Mouse (Mus musculus) liver, embryonic 16.5 days (tissue): ENCODE results near the gene Bckdk. TPM values are rescaled to one million over a fixed set of nuclear protein-coding genes. Genes with fewer than 3 reads are reported as not detected.
A peak's percentile ranks its signal among the peaks of the same experiment; 100 is the strongest.
"Not testable (repeated sequence)": the region's sequence is repeated elsewhere in the genome, so short reads cannot be mapped to it uniquely, and the experiment has no call there.

ENCODE experiments used
- ATAC-seq: fragments of 200-750 bp; cut with Nextera tagmentation; 2 replicates; pipeline ENCODE4 v1.8.0; 2017; ENCODE audit warnings: low read depth, mild to moderate bottlenecking, moderate number of reproducible peaks, moderate library complexity
- H3K27ac ChIP-seq: fragments of 300-500 bp; sonication (generic); 2 replicates; pipeline ENCODE4 v1.5.1; 2014; ENCODE audit warnings: mild to moderate bottlenecking, low read length
- H3K27me3 ChIP-seq: fragments of 300-500 bp; sonication (generic); 2 replicates; pipeline ENCODE4 v1.6.1; 2014; ENCODE audit warnings: low read depth, low read length, mixed read lengths; ENCODE audit not compliant: control insufficient read depth, insufficient read depth
- H3K36me3 ChIP-seq: fragments of 300-500 bp; sonication (generic); 2 replicates; pipeline ENCODE4 v1.6.1; 2014; ENCODE audit warnings: mild to moderate bottlenecking; ENCODE audit not compliant: control insufficient read depth, insufficient read depth
- H3K4me1 ChIP-seq: fragments of 300-500 bp; sonication (generic); 2 replicates; pipeline ENCODE4 v1.6.1; 2014; ENCODE audit warnings: low read depth, low read length, mixed read lengths; ENCODE audit not compliant: control insufficient read depth
- H3K4me2 ChIP-seq: fragments of 300-500 bp; sonication (generic); 2 replicates; pipeline ENCODE4 v1.6.1; 2014; ENCODE audit warnings: low read depth, low read length, mixed read lengths
- H3K4me3 ChIP-seq: fragments of 300-500 bp; sonication (generic); 2 replicates; pipeline ENCODE4 v1.5.1; 2014; ENCODE audit warnings: low read depth, mild to moderate bottlenecking, low read length
- H3K9ac ChIP-seq: fragments of 300-500 bp; sonication (generic); 2 replicates; pipeline ENCODE4 v1.6.1; 2014; ENCODE audit warnings: low read depth, low read length
- H3K9me3 ChIP-seq: fragments of 300-500 bp; sonication (generic); replicated peaks from 2 replicates; pipeline ENCODE4 v1.6.1; 2016; ENCODE audit warnings: low read length; ENCODE audit not compliant: control insufficient read depth
- WGBS: fragments of 180-500 bp; shearing (Covaris S2); extraction: QIAGEN DNeasy Blood & Tissue Kit; methylation state at CpG from one replicate; pipeline ENCODE4 v1.1.7; 2014; ENCODE audit not compliant: insufficient replicate concordance; 5-methylcytosine and 5-hydroxymethylcytosine counted together
- polyA plus RNA-seq: library from polyadenylated mRNA; unstranded; fragments of >200 nt; fragmentation: Nextera tagmentation; extraction: Ambion mirVana; gene quantifications from 2 replicates; pipeline ENCODE4 v1.2.1, GENCODE M21; 2015

The Bckdk gene
- polyA plus RNA-seq, 1 experiment from 2014 or later = 51.1 TPM

DNA sequence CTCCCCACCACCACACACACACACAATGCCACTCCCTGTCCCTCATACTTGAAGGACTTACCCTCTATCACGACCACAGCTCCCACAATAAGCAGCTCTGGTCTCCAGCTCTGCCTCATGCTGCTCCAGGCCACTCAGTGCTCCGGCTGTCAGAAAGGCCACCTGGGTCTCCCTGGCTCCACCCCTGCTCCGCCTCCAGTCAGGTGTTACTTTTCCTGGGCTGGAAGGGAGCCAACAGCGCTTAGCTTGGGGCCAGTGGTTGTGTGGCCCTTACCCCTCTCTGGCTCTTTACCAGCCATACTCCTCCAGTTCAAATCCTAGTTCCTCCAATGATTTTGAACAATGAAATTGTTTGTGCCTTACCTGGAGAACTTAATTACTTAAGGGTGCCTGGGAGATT lies 13.1 kb upstream of the Bckdk start, which contains the start of gene Prss53:
Gene Prss53 (minus strand): TSS at position 173 of the 400 bp plus-strand sequence.
- 51% methylated on average over 4 of the region's 4 CpGs for WGBS
- Histone ChIP-seq H3K4me2 (no peak within 1 kb of the TSS), H3K36me3 (peaks cover 9% of the 10 kb centered on the region), H3K27ac (no peak within 1 kb of the TSS), H3K4me1 (peaks cover 17% of the 10 kb centered on the region), H3K4me3 (no peak within 1 kb of the TSS), H3K27me3 (no peaks in the 10 kb centered on the region), H3K9me3 (no peaks in the 10 kb centered on the region), H3K9ac (no peak within 1 kb of the TSS)
- no peak for ATAC-seq

DNA sequence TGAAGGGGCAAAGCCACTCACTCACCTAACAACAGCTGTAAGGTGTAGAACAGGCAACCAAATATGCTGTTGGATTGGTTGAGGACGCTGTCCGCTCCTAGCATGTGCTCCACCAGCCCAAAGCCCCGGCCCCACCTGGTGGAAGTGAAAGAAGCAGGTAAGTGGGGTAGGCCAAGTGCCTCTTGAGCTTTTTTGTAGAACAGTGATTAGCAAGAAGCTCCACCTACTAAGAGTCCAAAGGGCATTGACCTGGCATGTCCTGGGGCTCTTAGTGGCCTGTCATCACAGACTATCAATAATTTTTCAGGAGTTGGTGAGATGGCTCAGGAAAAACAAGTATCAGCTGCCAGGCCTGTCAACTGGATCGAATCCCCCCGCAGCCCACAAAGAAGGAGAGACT lies 9.4 kb upstream of the Bckdk start:
- Histone ChIP-seq H3K36me3 (no peaks in the 10 kb centered on the region), H3K9ac (peak overlapping the region; percentile 10; the same call in 1 of the 2 replicates), H3K27ac (no peak overlapping the region; the same call in 1 of the 2 replicates), H3K4me2 (peak overlapping the region; percentile 92), H3K9me3 (no peaks in the 10 kb centered on the region), H3K4me1 (peaks cover 36% of the 10 kb centered on the region), H3K4me3 (peak overlapping the region; percentile 76), H3K27me3 (no peaks in the 10 kb centered on the region)
- 77% methylated on average over 5 of the region's 5 CpGs for WGBS
- ATAC-seq = no peak

DNA sequence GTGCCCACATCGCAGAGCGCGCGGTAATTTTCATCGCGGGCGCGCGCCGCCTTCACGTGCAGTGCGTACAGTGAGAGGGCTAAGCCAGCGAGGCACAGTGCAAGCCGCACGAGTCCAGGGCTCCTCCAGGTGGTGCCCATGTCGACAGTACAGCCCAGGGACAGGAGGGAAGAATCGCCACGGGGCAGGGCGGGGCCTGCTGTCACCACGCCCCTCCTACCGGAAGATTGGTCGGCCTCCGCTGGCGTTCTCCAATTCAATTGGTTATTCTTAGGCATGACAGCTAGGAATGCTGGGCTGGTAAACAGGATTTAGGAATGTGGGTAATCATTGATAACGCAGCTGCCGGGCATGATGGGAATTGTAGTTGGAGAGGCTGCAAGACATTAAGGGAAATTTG lies 8.4 kb upstream of the Bckdk start, which contains the start of the genes Gm21974 and Vkorc1:
Gene Gm21974 (minus strand): TSS at position 13 of the 400 bp plus-strand sequence.
Gene Vkorc1 (minus strand): TSS at position 176 of the 400 bp plus-strand sequence.
- Histone ChIP-seq H3K36me3 (no peaks in the 10 kb centered on the region), H3K9ac (peak within 1 kb of the TSS; percentile 76), H3K27me3 (no peaks in the 10 kb centered on the region), H3K4me1 (peaks cover 45% of the 10 kb centered on the region), H3K4me3 (peak within 1 kb of the TSS; percentile 76), H3K27ac (peak within 1 kb of the TSS; percentile 89), H3K9me3 (no peaks in the 10 kb centered on the region), H3K4me2 (peak within 1 kb of the TSS; percentile 92)
- under 1% methylated on average over 26 of the region's 26 CpGs for whole genome bisulfite sequencing
- ATAC-seq = peak; percentile 96

DNA sequence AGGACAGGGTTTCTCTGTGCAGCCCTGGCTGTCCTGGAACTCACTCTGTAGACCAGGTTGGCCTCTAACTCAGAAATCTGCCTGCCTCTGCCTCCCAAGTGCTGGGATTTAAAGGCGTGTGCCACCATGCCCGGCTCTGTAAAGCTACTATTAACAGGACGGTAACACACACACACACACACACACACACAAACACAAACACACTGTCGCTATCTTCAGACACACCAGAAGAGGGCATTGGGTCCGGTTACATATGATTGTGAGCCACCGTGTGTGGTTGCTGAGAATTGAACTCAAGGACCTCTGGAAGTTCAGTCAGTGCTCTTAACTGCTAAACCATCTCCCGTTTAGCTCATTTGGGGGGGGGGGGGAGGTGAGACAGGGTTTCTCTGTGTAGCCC lies 8.0 kb upstream of the Bckdk start:
- not testable (repeated sequence) for ATAC-seq, H3K9me3 ChIP-seq, H3K36me3 ChIP-seq, H3K27me3 ChIP-seq, H3K9ac ChIP-seq
- Histone ChIP-seq H3K4me1 (peaks cover 49% of the 10 kb centered on the region), H3K4me2 (peak overlapping the region; percentile 92), H3K27ac (peak overlapping the region; percentile 89), H3K4me3 (peak overlapping the region; percentile 76)
- 52% methylated on average over 7 of the region's 7 CpGs for WGBS

DNA sequence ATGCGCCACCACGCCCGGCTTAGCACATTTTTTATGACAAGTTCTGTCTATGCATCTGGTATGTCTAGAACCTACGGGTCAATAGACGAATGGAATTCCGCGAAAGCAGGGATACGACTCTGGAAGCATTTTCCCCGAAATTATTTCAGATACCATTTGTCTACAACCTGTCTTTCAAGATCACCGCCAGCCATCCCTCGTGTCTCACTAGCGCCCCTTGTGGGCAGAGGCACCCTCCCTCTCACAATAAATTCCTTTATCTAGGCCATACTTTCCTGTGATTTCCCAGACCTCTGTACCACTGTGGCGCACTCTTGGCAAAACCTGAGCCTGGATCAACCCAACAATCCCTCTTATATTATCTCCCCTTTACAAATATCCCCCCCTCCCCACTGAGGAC lies 7.5 kb upstream of the Bckdk start:
- Histone ChIP-seq H3K9me3 (no peaks in the 10 kb centered on the region), H3K4me1 (peaks cover 49% of the 10 kb centered on the region), H3K36me3 (no peaks in the 10 kb centered on the region), H3K9ac (no peak overlapping the region), H3K27ac (peak overlapping the region; percentile 19; the same call in 1 of the 2 replicates), H3K4me3 (no peak overlapping the region), H3K27me3 (no peaks in the 10 kb centered on the region), H3K4me2 (0 out of 2 replicates have a peak overlapping the region, but pooled peaks have one; percentile 92)
- 50% methylated on average over 13 of the region's 13 CpGs for WGBS
- no peak for ATAC-seq

DNA sequence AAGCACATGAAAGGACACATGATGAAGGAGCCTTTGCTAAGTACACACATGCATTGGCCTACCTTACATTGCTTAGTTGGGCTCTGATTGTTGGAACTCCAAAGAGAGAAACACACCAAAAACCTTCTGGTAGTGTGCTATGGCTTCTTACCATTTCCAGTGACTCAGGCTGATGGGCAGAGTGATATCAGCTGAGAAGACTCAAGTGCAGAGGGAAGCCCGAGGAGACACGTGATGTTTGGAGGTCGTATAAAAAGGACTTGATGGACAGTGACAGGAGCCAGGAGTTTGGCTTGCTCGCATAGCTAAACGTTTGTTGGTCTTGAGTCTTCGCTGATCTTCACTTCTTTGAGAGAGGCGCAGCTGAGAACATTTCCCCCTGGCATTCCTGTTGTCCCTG lies 6.3 kb upstream of the Bckdk start:
- Histone ChIP-seq H3K4me1 (peaks cover 51% of the 10 kb centered on the region), H3K27ac (no peak overlapping the region), H3K9ac (no peak overlapping the region), H3K27me3 (no peaks in the 10 kb centered on the region), H3K4me2 (no peak overlapping the region), H3K4me3 (no peak overlapping the region), H3K9me3 (no peaks in the 10 kb centered on the region), H3K36me3 (no peaks in the 10 kb centered on the region)
- no peak for ATAC-seq
- WGBS = 76% methylated on average over 7 of the region's 7 CpGs

DNA sequence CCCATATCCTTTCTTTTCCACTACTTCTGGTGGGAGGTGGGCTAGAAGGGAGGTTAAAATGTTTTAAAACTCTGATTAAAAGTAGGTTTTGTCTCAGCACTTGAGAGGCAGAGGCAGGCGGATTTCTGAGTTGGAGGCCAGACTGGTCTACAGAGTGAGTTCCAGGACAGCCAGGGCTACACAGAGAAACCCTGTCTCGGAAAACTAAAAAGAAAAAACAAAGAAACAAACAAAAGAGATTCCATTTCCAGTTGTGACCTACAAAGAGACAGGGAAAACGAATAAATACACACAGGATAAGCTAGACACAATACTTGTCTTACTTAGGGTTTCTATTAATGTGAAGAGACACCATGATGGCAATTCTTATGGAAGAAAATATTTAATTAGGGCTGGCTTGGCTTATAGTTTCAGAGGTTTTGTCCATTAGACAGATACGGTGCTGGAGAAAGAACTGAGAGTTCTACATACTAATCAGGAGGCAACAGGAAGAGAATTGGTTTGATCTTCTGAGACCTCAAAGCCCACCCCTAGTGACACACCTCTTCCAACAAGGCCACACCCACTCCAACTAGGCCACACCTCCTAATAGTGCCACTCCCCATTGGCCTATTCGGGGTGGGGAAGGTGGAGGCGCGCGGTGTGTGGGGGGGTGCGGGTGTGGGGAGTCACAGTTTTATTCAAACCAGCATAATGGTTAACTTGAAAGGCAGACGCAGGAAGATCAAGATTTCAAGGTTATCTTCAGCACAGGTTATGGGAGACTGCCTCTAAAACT lies 5.5 kb upstream of the Bckdk start:
- H3K4me2 ChIP-seq = peak overlapping the region; percentile 22; the same call in 1 of the 2 replicates
- ATAC-seq = no peak; the same call in 1 of the 2 replicates
- no peak overlapping the region for H3K4me3 ChIP-seq
- H3K4me1 ChIP-seq = peaks cover 51% of the 10 kb centered on the region
- no peaks in the 10 kb centered on the region for H3K27me3 ChIP-seq
- no peaks in the 10 kb centered on the region for H3K9me3 ChIP-seq
- WGBS = 23% methylated on average over 10 of the region's 10 CpGs
- H3K9ac ChIP-seq = no peak overlapping the region
- no peaks in the 10 kb centered on the region for H3K36me3 ChIP-seq
- H3K27ac ChIP-seq = no peak overlapping the region

DNA sequence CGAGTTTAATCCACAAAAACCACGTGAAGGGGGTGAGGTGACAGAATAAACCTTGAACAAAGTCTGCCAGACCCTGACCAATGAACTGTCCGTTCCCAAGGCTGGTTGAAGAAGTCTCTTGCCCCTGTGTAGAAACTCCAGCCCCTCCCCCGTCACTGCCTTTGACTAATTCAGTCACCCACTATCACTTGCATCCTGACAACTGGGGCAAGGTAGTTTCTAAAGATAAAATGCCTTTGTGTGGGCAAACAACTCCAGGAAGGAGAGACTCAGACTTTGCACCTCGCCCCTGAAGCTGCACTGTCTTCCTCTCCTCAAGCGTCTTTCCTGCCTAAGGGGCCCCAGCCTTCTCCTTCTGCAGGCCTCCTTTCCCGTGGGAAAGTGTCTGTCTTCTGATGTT lies 3.9 kb upstream of the Bckdk start:
- Histone ChIP-seq H3K36me3 (no peaks in the 10 kb centered on the region), H3K4me3 (no peak overlapping the region), H3K9ac (0 out of 2 replicates have a peak overlapping the region, but pooled peaks have one; percentile 6), H3K27ac (peak overlapping the region; percentile 35), H3K4me1 (peaks cover 49% of the 10 kb centered on the region), H3K27me3 (no peaks in the 10 kb centered on the region), H3K4me2 (no peak overlapping the region; the same call in 1 of the 2 replicates), H3K9me3 (no peaks in the 10 kb centered on the region)
- ATAC-seq = no peak
- WGBS = 11% methylated on average over 7 of the region's 7 CpGs

DNA sequence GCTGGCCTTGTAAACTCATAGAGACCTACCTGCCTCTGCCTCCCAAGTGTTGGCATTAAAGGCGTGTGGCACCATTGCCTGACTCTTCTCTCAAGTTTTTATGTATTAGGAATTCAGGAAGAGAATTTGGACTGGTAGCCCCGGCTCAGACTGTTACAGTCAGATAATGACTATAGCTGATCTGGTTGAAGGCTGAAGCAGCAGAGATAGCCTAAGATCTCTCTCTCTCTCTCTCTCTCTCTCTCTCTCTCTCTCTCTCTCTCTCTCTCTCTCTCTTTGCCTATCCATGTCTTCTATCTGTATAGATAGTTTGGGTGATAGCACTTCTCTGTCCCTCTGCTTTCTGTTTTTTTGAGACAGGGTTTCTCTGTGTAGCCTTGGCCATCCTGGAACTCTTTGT lies 2.1 kb upstream of the Bckdk start:
- no peaks in the 10 kb centered on the region for H3K9me3 ChIP-seq
- no peak overlapping the region for H3K4me2 ChIP-seq
- peaks cover 39% of the 10 kb centered on the region for H3K4me1 ChIP-seq
- ATAC-seq = no peak
- WGBS = 49% methylated on average over 2 of the region's 2 CpGs
- no peak overlapping the region for H3K4me3 ChIP-seq
- peaks cover 16% of the 10 kb centered on the region for H3K36me3 ChIP-seq
- H3K27ac ChIP-seq = no peak overlapping the region
- H3K9ac ChIP-seq = no peak overlapping the region
- H3K27me3 ChIP-seq = no peaks in the 10 kb centered on the region
